Mouse (Mus musculus) spleen, postnatal 4 days (tissue): ENCODE measurements around the gene Sdhaf1.

Experiments
- DNase-seq, 2 experiments: peaks; one replicate each; pipeline ENCODE4 v3.0.0; 2022; ENCODE audit warnings: low spot score in 2 of 2

The Sdhaf1 gene

DNA sequence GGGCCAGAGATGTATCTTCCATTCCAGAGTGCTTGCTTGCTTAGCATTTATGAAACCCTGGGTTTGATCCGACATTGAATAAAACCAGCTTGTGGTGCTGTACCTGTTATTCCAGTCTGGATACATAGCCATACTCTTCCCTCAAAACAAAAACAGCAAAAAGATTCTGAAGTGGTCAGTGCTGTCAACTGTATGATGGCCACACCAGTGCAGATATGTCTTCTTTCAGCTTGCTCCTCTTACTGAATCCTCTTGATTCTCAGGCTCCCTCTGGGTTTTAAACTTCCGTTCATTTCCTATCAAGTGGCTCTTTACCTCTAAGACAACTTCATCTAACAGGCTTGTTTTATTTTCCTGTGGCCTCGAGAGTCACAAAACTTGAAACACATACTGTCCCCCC lies at the start of gene Sdhaf1:
Gene Sdhaf1 (minus strand): TSS at position 101 of the 400 bp plus-strand sequence.
- DNase-seq: no peak

DNA sequence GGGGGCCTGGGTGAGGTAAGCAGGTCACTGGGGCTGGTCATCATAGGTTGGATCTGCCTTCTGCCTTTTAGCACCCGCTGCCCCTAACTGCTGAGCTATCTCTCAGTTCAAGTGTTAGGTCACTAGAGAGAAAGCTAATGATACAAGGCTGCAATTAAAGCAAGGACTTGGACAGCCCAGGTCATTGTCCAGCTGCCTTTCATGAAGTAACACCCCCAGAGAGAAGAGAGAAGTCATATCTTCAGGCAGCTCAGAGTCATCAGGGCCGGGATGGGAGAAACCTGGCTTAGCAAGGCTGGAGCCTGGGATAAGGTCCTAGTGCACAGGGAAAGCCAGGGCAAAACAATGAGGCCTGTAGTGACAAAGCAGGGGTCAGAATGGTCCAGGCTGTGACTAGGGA lies 43.8 kb upstream of the Sdhaf1 start:
- no peak for DNase-seq

DNA sequence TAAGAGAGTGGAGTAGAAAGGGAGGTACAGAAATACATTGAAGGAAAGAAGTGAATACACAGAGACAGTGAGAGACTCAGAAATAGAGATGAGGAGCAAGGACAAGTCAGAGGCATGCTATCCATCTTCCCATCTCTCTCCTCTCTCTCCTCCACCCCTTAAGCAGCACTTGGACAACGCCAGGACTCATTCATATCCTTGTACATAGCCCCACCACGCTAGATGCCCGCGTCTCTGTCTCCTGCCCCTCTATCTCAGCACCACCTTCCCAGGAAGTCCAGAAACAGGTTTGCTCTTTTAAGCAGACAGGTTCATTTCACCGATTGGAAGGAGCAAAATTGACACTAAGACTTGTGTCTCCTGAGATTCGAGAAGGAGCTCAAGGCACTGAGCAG lies 39.6 kb upstream of the Sdhaf1 start:
- no peak for DNase-seq

DNA sequence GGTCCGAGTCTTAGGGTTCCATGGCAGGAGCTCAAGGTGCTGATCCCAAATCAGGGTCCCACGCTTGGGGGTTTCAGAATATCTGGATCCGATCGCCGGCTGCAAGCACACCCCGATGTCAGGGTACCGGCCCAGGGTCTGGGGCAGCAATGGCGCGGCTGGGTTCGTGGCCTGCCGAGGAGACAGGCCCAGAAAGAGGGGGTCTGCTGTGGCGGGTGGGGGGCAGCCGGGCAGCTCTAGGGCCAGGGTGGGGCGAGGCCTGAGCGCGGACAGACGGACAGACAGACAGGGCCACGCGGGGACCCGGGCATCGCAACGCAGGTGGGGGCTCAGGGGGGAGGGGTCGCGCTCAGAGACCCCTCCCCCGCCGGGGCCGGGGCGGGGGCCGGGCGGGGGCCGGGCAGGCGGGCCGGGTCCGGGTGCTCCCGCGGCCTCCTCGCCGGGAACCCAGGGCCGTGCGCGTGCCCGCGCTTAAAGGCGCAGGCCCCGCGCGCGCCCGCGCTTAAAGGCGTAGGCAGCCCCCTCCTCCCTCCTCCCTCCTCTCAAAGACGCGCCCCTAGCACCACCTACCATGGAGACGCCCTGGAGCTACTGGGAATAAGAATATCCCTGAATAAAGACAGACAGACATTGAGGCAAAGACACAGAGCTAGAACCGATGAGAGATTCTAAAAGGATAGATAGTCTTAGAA lies 39.1 kb upstream of the Sdhaf1 start, which contains the start of gene Lrfn3:
Gene Lrfn3 (minus strand): TSS at position 121 of the 692 bp plus-strand sequence.
- no peak for DNase-seq

DNA sequence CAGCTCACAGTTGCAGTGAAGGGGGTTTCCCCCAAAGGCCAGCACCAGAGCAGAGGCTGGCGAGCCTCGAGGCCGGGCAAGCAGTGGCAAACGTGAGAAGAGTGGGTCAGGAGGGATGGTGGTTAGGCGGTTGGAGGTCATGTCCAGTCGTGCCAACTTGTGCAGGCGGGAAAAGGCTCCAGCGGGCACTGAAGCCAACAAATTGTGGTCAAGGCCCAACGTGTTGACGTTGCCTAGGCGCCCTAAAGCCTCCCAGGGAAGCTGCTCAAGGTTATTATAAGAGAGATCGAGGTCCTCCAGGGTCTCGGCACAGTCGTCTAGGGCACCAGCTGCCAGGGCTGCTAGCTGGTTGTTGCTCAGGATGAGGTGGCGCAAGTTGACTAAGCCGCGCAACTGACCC lies 36.3 kb upstream of the Sdhaf1 start:
- DNase-seq: no peak

DNA sequence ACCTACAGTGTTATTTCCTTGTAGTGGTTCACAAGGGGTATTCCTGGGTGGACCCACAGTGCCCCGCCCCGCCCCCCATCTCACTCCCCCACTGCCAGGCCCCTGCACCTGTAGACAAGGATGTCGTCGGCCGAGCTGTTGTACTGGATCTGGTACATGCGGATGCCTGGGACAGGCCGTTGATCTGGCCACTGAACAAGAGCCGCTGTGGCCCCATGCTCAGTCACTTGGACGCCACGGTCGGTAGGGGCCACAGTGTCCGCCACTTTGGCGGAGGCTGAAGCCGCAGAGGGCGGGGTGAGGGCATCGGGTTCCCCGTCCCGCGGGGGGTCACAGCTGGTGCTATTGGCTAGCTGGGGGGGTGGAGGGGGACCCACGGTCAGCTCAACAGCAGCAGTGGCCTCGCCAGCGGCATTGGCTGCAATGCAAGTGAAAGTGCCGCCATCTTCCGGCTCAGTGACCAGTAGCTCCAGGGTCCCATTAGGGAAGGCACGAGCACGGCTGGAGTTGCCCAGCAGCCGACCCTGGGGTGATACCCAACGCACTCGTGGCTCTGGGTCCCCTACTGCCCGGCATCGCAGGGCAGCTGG lies 35.7 kb upstream of the Sdhaf1 start:
- no peak for DNase-seq

DNA sequence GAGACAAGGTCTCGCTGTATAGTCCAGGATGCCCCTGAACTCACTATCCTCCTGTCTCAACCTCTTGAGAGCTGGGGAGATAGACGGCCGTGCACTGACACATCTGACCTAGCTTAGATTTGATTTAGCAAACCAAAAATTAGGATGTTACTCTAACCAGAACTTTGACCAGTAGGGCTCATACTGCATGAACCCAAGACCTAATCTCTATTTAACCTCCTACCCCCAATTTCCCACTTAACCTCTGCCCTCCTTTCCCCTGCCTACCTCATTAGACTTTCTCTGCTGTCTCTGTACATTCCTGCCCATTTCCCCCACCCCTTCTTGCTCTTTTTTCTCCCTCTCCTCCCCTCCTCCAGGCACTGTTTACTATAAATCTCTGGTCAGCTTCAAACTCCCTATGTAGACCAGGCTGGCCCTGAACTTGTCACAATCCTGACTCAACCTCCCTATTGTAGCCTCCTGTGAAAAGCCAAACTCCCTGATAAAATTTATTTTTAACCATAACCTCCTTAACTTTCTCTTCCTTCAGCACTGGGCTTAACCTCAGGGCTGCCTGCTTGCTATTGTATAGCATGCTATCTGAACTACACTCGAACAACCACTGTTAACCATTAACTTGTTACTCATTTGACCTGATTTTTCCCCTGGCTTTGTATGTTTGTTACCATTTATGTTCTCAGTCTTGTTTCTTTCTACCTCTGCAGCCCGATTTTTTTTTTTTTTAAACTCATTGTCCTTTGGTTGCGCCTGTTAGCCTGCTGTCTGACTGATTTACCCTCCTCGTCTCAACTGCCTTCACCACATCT lies 34.9 kb upstream of the Sdhaf1 start:
- DNase-seq: no peak

DNA sequence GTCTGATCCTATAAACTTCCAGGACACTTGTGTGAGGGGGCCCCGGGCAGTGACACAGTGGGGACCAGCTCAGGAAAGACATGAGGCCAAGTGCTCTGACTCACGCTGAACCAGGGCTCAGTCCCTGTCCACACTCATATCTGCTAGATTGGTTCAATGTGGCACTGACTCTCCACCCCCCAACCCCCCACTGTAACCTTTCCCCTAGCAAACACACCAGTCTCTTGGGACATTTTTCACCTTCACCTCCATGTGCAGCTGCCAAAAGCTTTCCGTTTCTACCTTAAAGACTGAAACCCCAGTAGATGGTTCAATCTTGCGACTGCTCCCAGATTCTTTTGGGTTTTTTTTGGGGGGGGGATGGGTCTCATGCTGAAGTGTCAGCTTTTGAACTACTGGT lies 30.4 kb upstream of the Sdhaf1 start:
- DNase-seq: no peak

DNA sequence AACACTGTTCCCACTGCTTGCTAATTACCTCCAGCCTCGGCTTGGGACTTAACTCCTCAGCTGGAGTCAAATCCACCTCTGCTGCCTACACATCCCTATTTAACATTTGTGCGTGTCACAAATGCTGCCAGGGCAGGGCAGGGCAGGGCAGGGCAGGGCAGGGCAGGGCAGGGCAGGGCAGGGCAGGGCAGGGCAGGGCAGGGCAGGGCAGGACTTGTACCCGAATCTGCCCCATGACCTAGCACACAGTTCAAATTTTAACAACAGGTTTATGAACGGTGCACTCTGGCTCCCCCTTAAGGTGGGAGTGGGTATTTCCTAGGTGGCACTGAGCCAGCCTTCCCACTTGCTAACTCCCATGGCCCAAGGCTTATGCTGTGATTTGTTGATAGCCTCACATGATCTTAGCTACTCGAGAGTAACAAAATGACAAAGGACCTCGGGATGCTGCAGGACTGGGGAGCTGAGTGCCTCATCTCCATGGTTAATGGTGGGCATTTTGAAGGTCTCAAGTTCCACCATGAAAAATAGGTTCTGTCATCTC lies 29.7 kb upstream of the Sdhaf1 start:
- DNase-seq: peak; percentile 48 to 81

DNA sequence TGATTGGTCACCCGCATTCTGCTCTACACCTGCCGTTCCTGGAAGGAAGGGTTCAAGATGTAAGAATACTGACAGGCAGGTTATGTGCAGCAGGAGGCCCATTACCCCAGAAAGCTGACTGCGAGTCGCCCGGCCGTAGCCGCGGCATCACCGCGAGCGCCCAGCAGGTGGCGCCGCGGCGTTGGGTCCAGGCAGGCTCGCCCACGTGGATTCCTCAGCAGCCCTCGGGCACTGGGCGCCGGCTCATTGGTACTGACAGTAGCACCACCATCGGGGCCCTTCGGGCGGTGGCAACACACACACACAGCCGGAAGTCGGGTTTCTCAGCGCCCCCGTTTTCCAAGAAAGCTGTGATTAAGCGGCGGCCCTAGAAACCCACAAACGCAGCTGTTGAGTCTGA lies 24.1 kb upstream of the Sdhaf1 start:
- DNase-seq: peak; percentile 55 to 84

DNA sequence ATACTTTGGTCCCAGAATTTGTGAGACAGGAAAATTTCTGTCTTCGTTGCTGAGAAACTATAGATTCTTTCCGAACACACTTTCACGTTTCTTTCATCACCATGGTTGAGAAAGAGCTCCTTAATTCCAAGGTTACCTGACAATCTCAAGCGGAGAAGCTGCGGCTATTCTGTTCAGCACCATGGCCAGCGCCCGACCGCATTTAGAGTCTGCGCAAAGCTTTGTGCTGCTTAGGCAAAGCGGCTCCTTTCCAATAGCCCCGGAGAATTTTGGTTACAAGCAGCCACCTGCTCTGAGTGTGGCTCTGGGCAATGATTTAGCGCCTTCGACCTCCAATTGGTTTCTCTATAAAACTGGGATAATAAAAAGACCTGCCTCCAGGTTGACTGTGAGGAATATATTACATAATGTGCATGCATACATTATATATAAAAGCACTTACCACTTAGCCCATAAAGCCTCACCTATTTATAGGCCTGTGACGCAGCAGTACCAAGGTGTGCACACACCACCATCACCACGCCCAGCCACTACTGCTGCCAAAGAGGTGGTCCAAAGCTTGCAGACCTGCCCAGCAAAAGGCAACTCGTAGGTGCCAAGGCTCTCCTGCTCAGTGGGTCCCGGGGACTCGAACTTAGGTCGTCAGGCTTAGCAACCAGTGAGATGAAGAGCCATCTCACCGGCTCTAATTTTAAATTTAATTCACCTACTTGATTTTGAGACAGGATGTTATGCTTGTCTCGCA lies 23.1 kb upstream of the Sdhaf1 start:
- peak; percentile 60 to 85 for DNase-seq

DNA sequence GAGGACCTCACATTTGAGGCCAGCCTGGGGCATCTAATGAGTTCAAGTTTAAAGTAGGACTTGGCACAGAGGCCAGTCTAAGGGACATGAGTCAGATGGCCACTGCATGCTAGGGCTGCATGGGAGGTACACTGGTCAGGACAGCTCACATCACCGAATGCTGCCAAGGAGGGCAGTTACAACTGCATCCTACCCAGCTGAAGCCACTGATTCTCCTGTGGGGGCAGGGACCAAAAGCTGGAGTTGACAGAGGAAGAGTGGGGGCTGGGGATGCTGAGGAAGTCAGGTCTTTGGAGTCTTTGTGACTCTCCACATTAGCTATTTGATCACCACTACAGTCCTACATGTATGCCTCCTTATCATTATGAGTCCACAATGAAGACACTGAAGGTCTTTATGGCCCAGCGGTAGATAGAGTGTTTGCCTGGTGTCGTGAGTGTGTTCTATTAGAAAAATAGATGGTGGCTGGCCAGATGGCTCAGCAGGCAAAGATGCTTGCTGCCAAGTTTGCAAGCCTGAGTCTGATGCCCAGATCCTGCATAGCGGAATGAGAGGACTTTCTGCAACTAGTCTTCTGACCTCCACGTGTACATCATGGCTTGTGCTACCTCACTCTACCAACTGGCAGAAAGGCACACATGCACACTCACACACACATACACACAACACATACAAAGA lies 15.9 kb upstream of the Sdhaf1 start:
- DNase-seq: no peak

DNA sequence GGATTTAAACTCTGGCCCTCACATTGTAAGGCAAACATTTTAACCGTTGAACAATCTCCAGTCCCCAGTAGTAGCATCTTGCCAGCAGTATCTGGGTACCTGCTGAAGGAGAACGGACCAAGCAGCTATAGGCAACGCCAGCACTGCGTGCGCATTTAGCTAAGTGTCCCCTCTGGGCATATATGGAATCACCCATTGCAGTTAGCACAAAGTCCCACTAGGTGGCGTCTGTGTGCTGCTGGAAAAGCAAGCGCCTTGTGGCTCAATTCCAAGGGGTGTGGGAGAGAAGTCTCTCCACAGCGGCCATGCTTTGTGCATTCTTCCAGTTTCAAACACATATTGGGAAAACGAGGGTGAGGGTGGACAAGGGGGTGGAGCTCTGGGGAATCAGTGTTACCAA lies 12.7 kb upstream of the Sdhaf1 start:
- peak; percentile 64 to 84 for DNase-seq

DNA sequence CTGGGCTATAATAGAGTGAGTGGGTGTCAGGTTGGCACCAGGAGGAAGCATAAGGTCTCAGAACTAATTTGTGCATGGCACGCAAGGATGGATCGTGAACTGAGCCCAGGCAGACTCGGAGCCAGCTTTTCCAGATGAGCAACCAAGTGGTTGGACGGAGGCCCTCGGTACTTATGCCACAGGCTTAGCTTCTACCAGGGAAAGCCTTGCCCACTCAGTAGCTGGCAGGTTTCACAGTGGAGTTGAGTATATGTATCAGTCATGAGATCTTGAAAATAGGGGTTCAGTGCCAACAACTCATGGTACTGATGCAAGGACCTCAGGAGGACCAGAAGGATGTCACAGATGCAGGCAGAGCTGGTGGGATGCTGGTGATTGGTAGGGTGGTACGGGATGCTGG lies 12.0 kb upstream of the Sdhaf1 start:
- DNase-seq: no peak

DNA sequence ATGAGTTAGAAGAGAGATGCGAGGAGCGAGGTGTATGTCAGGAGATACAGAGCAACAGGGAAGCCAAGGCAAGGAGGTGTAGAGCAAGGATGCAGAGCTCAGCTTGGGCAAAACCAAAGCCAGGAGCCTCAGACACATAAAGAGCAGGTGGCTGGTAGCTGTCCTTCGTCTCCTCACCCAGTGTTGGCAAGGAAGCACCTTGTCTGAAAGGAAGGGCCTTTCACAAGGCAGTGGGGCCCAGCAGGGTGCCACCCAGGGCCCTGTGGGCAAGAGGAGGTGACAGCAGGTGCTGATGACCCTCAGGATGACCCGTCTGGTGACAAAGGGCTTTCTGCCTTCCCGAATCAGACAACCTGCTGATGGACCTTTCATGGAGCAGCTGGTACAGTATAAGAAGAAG lies 10.9 kb upstream of the Sdhaf1 start:
- no peak for DNase-seq

DNA sequence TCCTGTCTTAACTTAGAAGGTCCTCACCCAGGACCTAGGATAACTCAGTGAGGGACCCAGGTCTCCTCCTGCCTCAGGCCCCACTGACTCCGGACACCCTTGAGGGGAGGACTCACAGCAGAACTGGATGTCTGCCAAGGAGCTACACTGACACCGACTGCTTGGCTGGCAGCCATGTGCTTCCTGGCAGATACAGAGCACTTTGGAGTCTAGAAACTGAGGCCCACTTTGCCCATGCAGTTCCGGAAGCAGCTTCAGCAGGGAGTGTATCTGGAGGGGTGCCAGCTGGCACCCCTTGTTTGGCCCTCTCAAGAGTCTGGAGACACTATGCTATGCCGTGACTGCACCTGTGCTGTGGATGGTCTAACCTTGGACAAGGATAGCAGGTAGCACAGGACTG lies 9.7 kb upstream of the Sdhaf1 start:
- peak; percentile 36 to 64 for DNase-seq

DNA sequence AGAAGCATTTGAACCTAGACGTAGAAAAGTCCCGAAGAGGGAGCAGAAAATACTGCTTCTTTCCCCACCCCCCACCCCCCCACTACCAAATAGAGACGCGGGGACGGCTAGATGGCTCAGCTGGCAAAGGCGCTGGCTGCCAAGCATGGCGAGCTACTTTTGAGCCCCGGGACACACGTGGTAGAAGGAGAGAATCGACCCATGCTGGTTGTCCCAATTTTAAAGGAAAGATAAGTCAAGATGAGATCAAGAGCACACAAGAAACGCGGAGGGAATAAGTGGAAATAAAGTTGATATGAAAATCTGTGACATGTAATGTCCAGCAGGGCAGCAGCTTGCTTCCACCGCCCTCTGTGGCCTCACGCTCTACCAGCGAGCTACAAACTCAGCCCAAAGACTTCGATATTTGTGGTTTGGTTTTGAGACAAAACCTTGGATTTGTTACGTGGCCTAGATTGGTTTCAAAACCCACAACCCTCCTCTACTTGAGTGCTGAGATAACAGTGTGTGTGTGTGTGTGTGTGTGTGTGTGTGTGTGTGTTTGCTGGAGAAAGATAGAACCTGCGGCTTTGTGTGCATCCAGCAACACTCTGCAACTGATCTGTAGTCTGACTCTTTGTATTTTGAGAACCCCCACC lies 9.0 kb upstream of the Sdhaf1 start:
- no peak for DNase-seq

DNA sequence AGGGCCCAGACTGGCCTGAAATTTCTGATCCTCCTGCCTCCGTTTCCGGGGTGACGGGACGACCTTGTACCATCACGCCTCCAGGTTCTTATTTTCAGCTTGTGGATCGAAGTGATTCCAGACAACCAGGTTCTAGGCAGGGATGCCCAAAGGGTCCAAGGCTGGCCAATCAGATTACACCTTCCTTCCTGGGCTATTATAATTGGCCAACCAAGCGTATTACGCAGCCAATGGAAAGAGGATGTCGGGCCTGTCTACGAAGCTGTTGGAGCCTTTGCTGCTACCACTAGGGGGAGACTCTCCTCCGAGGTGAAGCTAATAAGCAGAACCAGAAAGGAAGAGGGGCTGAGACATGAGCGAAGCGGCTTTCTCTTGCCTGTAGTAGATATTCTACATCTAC lies 8.2 kb upstream of the Sdhaf1 start:
- peak; percentile 70 to 83 for DNase-seq

DNA sequence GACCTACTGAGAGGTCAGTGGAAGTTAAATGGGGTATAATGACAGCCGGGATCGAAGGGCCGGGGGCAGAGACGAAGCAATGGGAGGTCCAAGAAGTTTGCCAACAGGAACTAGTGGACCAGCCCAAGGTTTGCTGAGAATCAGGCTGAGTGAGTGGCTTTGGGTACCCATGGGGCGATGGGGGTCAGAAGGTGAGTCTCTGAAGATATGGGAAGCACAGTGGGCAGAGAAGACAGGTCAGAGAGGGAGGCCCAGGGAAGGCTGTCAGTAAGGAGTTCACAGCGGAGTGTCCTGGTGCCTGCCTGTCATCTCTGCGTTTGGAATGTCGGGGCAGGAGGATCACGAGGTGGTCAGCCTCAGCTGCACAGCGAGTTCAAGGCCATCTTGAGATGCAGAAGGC lies 4.7 kb upstream of the Sdhaf1 start:
- peak in 1 of 2 experiments; percentile 54 for DNase-seq

DNA sequence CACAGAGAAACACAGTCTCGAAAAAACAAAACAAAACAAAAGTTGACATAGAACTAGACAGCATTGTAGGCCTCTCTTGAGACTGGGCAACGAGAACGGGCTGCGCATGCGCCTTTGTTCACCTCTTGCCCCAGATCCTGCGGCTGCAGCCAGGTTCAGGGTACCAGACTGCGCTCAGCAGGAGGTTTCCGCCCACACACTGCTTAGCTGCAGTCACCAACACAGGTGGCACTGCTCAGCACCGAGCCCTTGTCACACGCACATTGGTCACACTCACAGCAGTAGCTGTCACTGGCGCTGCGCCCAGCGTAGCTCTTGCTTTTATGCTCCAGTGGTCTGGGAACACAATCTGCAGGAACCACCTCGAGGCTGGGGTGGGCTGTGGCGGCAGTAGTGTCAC lies 3.4 kb upstream of the Sdhaf1 start:
- peak in 1 of 2 experiments; percentile 54 for DNase-seq

DNA sequence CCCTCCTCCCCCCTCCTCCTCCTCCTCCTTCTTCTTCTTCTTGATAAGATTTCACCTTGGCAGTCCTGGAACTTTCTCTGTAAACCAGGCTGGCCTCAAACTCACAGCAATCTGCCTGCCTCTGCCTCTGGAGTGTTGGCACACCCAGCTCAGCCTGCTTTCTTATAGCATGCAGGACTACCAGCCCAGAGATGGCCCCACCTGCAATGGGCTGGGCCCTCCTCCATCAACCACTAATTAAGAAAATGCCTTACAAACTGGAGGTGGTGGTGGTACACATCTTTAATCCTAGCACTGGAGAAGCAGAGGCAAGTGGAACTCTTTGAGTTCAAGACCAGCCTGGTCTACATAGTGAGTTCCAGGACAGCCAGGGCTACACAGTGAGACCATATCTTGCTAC lies 2.7 kb upstream of the Sdhaf1 start:
- no peak for DNase-seq
